Comparison of ENCODE assay signal across 9 mouse cellular contexts in the genomic region with DNA sequence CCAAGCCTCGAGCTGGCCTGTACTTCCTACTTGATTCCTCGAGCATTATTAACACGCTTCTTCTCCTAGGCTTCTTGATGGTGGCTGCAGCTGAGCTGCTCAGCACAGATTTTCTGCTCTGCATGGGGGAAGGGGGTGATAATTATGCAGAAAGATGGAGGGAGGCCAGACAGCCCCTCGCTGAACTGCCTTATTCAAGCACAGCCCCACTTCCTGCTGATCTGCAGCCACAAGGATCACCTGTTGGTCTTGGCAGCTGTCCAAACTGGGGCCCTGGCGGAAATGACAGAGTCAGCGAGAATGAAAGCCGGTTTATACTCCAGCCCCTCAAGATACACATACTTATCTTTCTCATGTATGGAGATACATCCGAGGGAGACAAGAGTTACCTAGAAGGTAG.
DNase-seq lines count a peak whose midpoint lies in the region; ATAC-seq and TF ChIP-seq lines count a peak whose summit lies in the region.
"Had no signal": no experiment of that assay in that cellular context is flagged by ENCODE, and none has a peak within 500 bp of the region (broad histone marks: within the 10 kb centered on the region; RNA-seq: fewer than 3 reads in every experiment).

No protein-coding gene starts in this region.

- peaks cover 3% of the 10 kb centered on the region; the same call in 1 of the 2 replicates for H3K4me1 ChIP-seq in heart, adult 2 months (ENCODE audit: control insufficient read depth, insufficient read depth, low read length)
- peaks cover 0 to 8% of the 10 kb centered on the region in 2 experiments; a peak in 2 of 4 replicates for H3K4me1 ChIP-seq in liver, embryonic 14.5 days (replicated peaks; ENCODE audit: control insufficient read depth in 2 of 2, insufficient read depth in 2 of 2, low read length in 1 of 2)
- H3K4me1 ChIP-seq in neural tube, embryonic 11.5 days (ENCODE audit: control insufficient read depth, insufficient read depth, low read length) = peaks cover 17% of the 10 kb centered on the region

- H3K9me3 ChIP-seq in liver, embryonic 14.5 days (ENCODE audit: control insufficient read depth, low read length) = no peaks in the 10 kb centered on the region
- no peaks in the 10 kb centered on the region for H3K9me3 ChIP-seq in neural tube, embryonic 11.5 days (ENCODE audit: control insufficient read depth, low read length)
- H3K9me3 ChIP-seq: megakaryocyte, embryonic 14.5 days had no signal

- no peak overlapping the region for H3K4me3 ChIP-seq in heart, adult 2 months
- no peak overlapping the region for H3K4me3 ChIP-seq in liver, embryonic 14.5 days (ENCODE audit: insufficient read depth in 1 of 2, low read depth in 2 of 2, low read length in 2 of 2)
- H3K4me3 ChIP-seq in neural tube, embryonic 11.5 days (ENCODE audit: low read depth, low read length) = no peak overlapping the region
- H3K4me3 ChIP-seq: megakaryocyte, embryonic 14.5 days had no signal

- no peaks in the 10 kb centered on the region for H3K36me3 ChIP-seq in heart, adult 2 months (ENCODE audit: control insufficient read depth, insufficient read depth, low read length)
- H3K36me3 ChIP-seq in liver, embryonic 14.5 days (replicated peaks; ENCODE audit: control insufficient read depth, insufficient read depth, low read depth) = no peaks in the 10 kb centered on the region
- H3K36me3 ChIP-seq in neural tube, embryonic 11.5 days (ENCODE audit: control insufficient read depth, insufficient read depth, low read length) = no peaks in the 10 kb centered on the region

- no peak for TF ChIP-seq POLR2A in heart, adult 2 months (IDR thresholded peaks at IDR 0.05; ENCODE audit: insufficient read depth, low read depth, low read length)

- no peak for ATAC-seq in liver, embryonic 14.5 days (ENCODE audit: insufficient read depth)
- peak; percentile 82 for ATAC-seq in neural tube, embryonic 11.5 days (ENCODE audit: insufficient read depth, low FRiP score, low TSS enrichment)

- no peak overlapping the region for H3K27ac ChIP-seq in heart, adult 2 months
- no peak overlapping the region for H3K27ac ChIP-seq in liver, embryonic 14.5 days
- peak overlapping the region; percentile 49; the same call in 1 of the 2 replicates for H3K27ac ChIP-seq in neural tube, embryonic 11.5 days (ENCODE audit: low read depth, low read length)

- TF ChIP-seq CTCF in heart, adult 2 months (IDR thresholded peaks at IDR 0.05) = no peak
- no peak for TF ChIP-seq CTCF in liver, embryonic 14.5 days (IDR thresholded peaks at IDR 0.05; ENCODE audit: low read depth)

- no peak overlapping the region for H3K9ac ChIP-seq in heart, adult 2 months (ENCODE audit: low read depth, low read length)
- no peak overlapping the region for H3K9ac ChIP-seq in liver, embryonic 14.5 days (replicated peaks)
- no peak overlapping the region for H3K9ac ChIP-seq in neural tube, embryonic 11.5 days (ENCODE audit: low read length)

- H3K79me2 ChIP-seq in heart, adult 2 months (replicated peaks; ENCODE audit: control insufficient read depth, insufficient read depth, low read length) = no peaks in the 10 kb centered on the region

- intact Hi-C loops in heart, adult 2 months (cut with DNase I) = no loop called here

- DNase-seq in ovary, postnatal 10 days (ENCODE audit: low spot score) = peak; percentile 6
- DNase-seq in ovary, adult 18-20 months (ENCODE audit: low spot score) = no peak
- peak; percentile 40 to 68 for DNase-seq in cerebellum, postnatal 25 days
- DNase-seq in heart, adult 2 months = peak; percentile 33
- peak; percentile 49 for DNase-seq in kidney, adult 11 months
- peak in 2 of 3 experiments; percentile 2 for DNase-seq in liver, embryonic 14.5 days (ENCODE audit: low read depth in 3 of 3, low spot score in 3 of 3)
- DNase-seq in neural tube, embryonic 11.5 days (ENCODE audit: low spot score) = peak; percentile 79
- DNase-seq in urinary bladder, postnatal 14 days (ENCODE audit: low spot score) = peak; percentile 56

- H3K4me2 ChIP-seq in liver, embryonic 14.5 days (ENCODE audit: low read depth) = no peak overlapping the region
- H3K4me2 ChIP-seq in neural tube, embryonic 11.5 days (ENCODE audit: low read depth) = no peak overlapping the region

- TF ChIP-seq EP300 in heart, adult 2 months (IDR thresholded peaks at IDR 0.05; ENCODE audit: insufficient read depth, low read depth, low read length) = no peak
- TF ChIP-seq EP300 in liver, embryonic 14.5 days (IDR thresholded peaks at IDR 0.05; ENCODE audit: low read depth) = no peak

- 21% methylated on average over 8 of the region's 8 CpGs for WGBS in heart, adult 2 months
- 22% methylated on average over 8 of the region's 8 CpGs for WGBS in liver, embryonic 14.5 days (ENCODE audit: insufficient replicate concordance)
- WGBS in neural tube, embryonic 11.5 days = 32% methylated on average over 8 of the region's 8 CpGs

- H3K27me3 ChIP-seq in heart, adult 2 months (ENCODE audit: control insufficient read depth, insufficient read depth, low read length) = no peaks in the 10 kb centered on the region
- no peaks in the 10 kb centered on the region for H3K27me3 ChIP-seq in liver, embryonic 14.5 days (ENCODE audit: control insufficient read depth, insufficient read depth, low read length)
- H3K27me3 ChIP-seq in neural tube, embryonic 11.5 days (ENCODE audit: control insufficient read depth, insufficient read depth, low read length) = no peaks in the 10 kb centered on the region
- H3K27me3 ChIP-seq: megakaryocyte, embryonic 14.5 days had no signal
